Mouse (Mus musculus) kidney, adult 2 months (tissue): ENCODE results near the gene Sec16a.
"Not testable (repeated sequence)": the region's sequence is repeated elsewhere in the genome, so short reads cannot be mapped to it uniquely, and the experiment has no call there.

Experiments used
- CTCF ChIP-seq: fragments of 200-500 bp; conservative IDR thresholded peaks from 2 replicates; pipeline ENCODE4 v1.5.1; 2011; ENCODE audit warnings: low read depth, mild to moderate bottlenecking, control low read depth, low read length, moderate library complexity, mixed read lengths; ENCODE audit not compliant: insufficient read depth, insufficient read length
- POLR2A ChIP-seq: fragments of 200-500 bp; IDR thresholded peaks from one replicate; pipeline ENCODE4 v1.6.1; 2011; ENCODE audit warnings: low read depth, low read length, control low read depth

- not testable (repeated sequence) for TF ChIP-seq POLR2A, CTCF
These were observed 64.1 kb downstream of the Sec16a start for GRCm38 (mm10) chr2:26380871-26381270.
